Mouse (Mus musculus) liver, embryonic 14.5 days (tissue): ENCODE measurements around the gene Slc5a6. TPM values are rescaled to one million over a fixed set of nuclear protein-coding genes. Genes with fewer than 3 reads are reported as not detected.

Source experiments
- ATAC-seq: fragments of 200-750 bp; cut with Nextera tagmentation; 2 replicates; pipeline ENCODE4 v1.8.0; 2017; ENCODE audit warnings: moderate number of reproducible peaks, mild to moderate bottlenecking, moderate library complexity; ENCODE audit not compliant: insufficient read depth
- DNase-seq, 3 experiments: peaks; one replicate each; pipeline ENCODE4 v3.0.0-alpha.2; 2012 to 2013; ENCODE audit warnings: low read depth in 3 of 3, low spot score in 3 of 3
- H3K27ac ChIP-seq: fragments of 300-500 bp; sonication (generic); 2 replicates; pipeline ENCODE4 v1.5.1; 2014; ENCODE audit warnings: moderate library complexity, mild to moderate bottlenecking, control low read depth, inconsistent platforms
- H3K27me3 ChIP-seq: fragments of 300-500 bp; sonication (generic); 2 replicates; pipeline ENCODE4 v1.6.1; 2014; ENCODE audit warnings: mild to moderate bottlenecking, low read length, moderate library complexity; ENCODE audit not compliant: control insufficient read depth, insufficient read depth
- H3K36me3 ChIP-seq: fragments of 300-500 bp; sonication (generic); replicated peaks from 2 replicates; pipeline ENCODE4 v1.6.1; 2014; ENCODE audit warnings: low read depth; ENCODE audit not compliant: control insufficient read depth, insufficient read depth
- H3K4me1 ChIP-seq, 2 experiments: fragments of 200-500 bp in 1 of 2; fragments of 300-500 bp in 1 of 2; sonication (generic) in 1 of 2; replicated peaks; 2 replicates each; pipeline ENCODE4 v1.6.1; 2012 to 2014; ENCODE audit warnings: antibody characterized with exemption in 1 of 2, inconsistent platforms in 1 of 2, low read length in 1 of 2; ENCODE audit not compliant: control insufficient read depth in 2 of 2, insufficient read depth in 2 of 2
- H3K4me2 ChIP-seq: fragments of 300-500 bp; sonication (generic); 2 replicates; pipeline ENCODE4 v1.6.1; 2014; ENCODE audit warnings: low read depth, mild to moderate bottlenecking, control low read depth, moderate library complexity
- H3K4me3 ChIP-seq, 2 experiments: fragments of 200-500 bp in 1 of 2; fragments of 300-500 bp in 1 of 2; sonication (generic) in 1 of 2; 2 replicates each; pipeline ENCODE4 v1.5.1; 2012 to 2014; ENCODE audit warnings: low read depth in 2 of 2, low read length in 2 of 2, mild to moderate bottlenecking in 2 of 2, control low read depth in 1 of 2, inconsistent platforms in 1 of 2, moderate library complexity in 1 of 2; ENCODE audit not compliant: insufficient read depth in 1 of 2
- H3K9ac ChIP-seq: fragments of 300-500 bp; sonication (generic); replicated peaks from 2 replicates; pipeline ENCODE4 v1.6.1; 2014; ENCODE audit warnings: mild to moderate bottlenecking, control low read depth, moderate library complexity
- H3K9me3 ChIP-seq: fragments of 300-500 bp; sonication (generic); 2 replicates; pipeline ENCODE4 v1.6.1; 2016; ENCODE audit warnings: low read length, mixed read lengths; ENCODE audit not compliant: control insufficient read depth
- CTCF ChIP-seq: IDR thresholded peaks from 2 replicates; pipeline ENCODE4 v1.5.1; 2016; ENCODE audit warnings: antibody characterized with exemption, low read depth, control low read depth
- EP300 ChIP-seq: IDR thresholded peaks from 2 replicates; pipeline ENCODE4 v1.6.1; 2016; ENCODE audit warnings: antibody characterized with exemption, low read depth
- WGBS: fragments of 180-500 bp; shearing (Covaris S2); extraction: QIAGEN DNeasy Blood & Tissue Kit; methylation state at CpG from one replicate; pipeline ENCODE4 v1.1.7; 2014; ENCODE audit not compliant: insufficient replicate concordance; 5-methylcytosine and 5-hydroxymethylcytosine counted together
- polyA plus RNA-seq, 2 experiments: library from polyadenylated mRNA; depleted of rRNA in 1 of 2; stranded (reverse) in 1 of 2; unstranded in 1 of 2; fragments of >200 nt; fragmentation: Nextera tagmentation in 1 of 2; extraction: Ambion mirVana in 1 of 2; gene quantifications; 2 replicates each; pipeline versions ENCODE4 v1.2.1 to v1.2.3; 2012 to 2014

The Slc5a6 gene
- polyA plus RNA-seq, 2 experiments: 2.3 to 5.2 TPM

GRCm38 (mm10) chr5:31093151-31094041 is 44.7 kb upstream of the Slc5a6 start:
- Histone ChIP-seq H3K4me1 (no peaks in the 10 kb centered on the region), H3K9ac (no peak overlapping the region), H3K36me3 (no peaks in the 10 kb centered on the region), H3K4me3 (peak overlapping the region; percentile 30 to 42), H3K27ac (no peak overlapping the region), H3K27me3 (peaks cover 71% of the 10 kb centered on the region), H3K4me2 (peak overlapping the region; percentile 19), H3K9me3 (no peaks in the 10 kb centered on the region)
- DNase-seq: no peak
- ATAC-seq: peak; percentile 57; the same call in 1 of the 2 replicates
- TF ChIP-seq CTCF (no peak), EP300 (no peak)
- 2% methylated on average over 50 of the region's 54 CpGs for WGBS

GRCm38 (mm10) chr5:31092231-31092975 is 43.7 kb upstream of the Slc5a6 start:
- WGBS: 3% methylated on average over 49 of the region's 53 CpGs
- Histone ChIP-seq H3K27ac (no peak overlapping the region), H3K4me3 (peak overlapping the region in 1 of 2 experiments; percentile 30; a peak in 2 of 4 replicates), H3K4me2 (peak overlapping the region; percentile 19), H3K27me3 (peaks cover 71% of the 10 kb centered on the region), H3K9me3 (no peaks in the 10 kb centered on the region), H3K4me1 (no peaks in the 10 kb centered on the region), H3K36me3 (no peaks in the 10 kb centered on the region), H3K9ac (no peak overlapping the region)
- DNase-seq (no peak), ATAC-seq (no peak)
- TF ChIP-seq EP300 (no peak), CTCF (no peak)

GRCm38 (mm10) chr5:31087131-31087530 is 38.4 kb upstream of the Slc5a6 start:
- ATAC-seq: no peak

GRCm38 (mm10) chr5:31086606-31087005 is 37.9 kb upstream of the Slc5a6 start:
- ATAC-seq (no peak), DNase-seq (no peak)
- H3K27ac ChIP-seq: no peak overlapping the region
- H3K4me2 ChIP-seq: no peak overlapping the region
- WGBS: 23% methylated on average over 7 of the region's 7 CpGs
- peaks cover 0 to 7% of the 10 kb centered on the region in 2 experiments; a peak in 2 of 4 replicates for H3K4me1 ChIP-seq
- TF ChIP-seq EP300: no peak
- no peak for TF ChIP-seq CTCF
- H3K9me3 ChIP-seq: no peaks in the 10 kb centered on the region
- H3K27me3 ChIP-seq: peaks cover 23% of the 10 kb centered on the region
- no peak overlapping the region for H3K4me3 ChIP-seq
- H3K9ac ChIP-seq: no peak overlapping the region
- no peaks in the 10 kb centered on the region for H3K36me3 ChIP-seq

More at GRCm38 (mm10) chr5:31087131-31087530, 38.4 kb upstream of the Slc5a6 start:
- no peak overlapping the region for H3K4me2 ChIP-seq
- no peak for DNase-seq
- peaks cover 0 to 7% of the 10 kb centered on the region in 2 experiments; a peak in 2 of 4 replicates for H3K4me1 ChIP-seq
- TF ChIP-seq EP300: no peak
- TF ChIP-seq CTCF: no peak
- H3K9ac ChIP-seq: no peak overlapping the region
- WGBS: 66% methylated on average over 2 of the region's 2 CpGs
- H3K9me3 ChIP-seq: no peaks in the 10 kb centered on the region
- peaks cover 28% of the 10 kb centered on the region for H3K27me3 ChIP-seq
- H3K4me3 ChIP-seq: no peak overlapping the region
- H3K27ac ChIP-seq: no peak overlapping the region
- no peaks in the 10 kb centered on the region for H3K36me3 ChIP-seq

- ATAC-seq (no peak), DNase-seq (no peak)
Observed at GRCm38 (mm10) chr5:31083949-31084348, 35.2 kb upstream of the Slc5a6 start.

More at GRCm38 (mm10) chr5:31083949-31084348, 35.2 kb upstream of the Slc5a6 start:
- no peak overlapping the region for H3K4me3 ChIP-seq
- no peak overlapping the region for H3K27ac ChIP-seq
- H3K27me3 ChIP-seq: peaks cover 3% of the 10 kb centered on the region; the same call in 1 of the 2 replicates
- no peaks in the 10 kb centered on the region for H3K36me3 ChIP-seq
- H3K4me1 ChIP-seq: peaks cover 0 to 7% of the 10 kb centered on the region in 2 experiments; a peak in 2 of 4 replicates
- H3K4me2 ChIP-seq: no peak overlapping the region
- no peaks in the 10 kb centered on the region for H3K9me3 ChIP-seq
- WGBS: 22% methylated on average over 8 of the region's 8 CpGs
- H3K9ac ChIP-seq: no peak overlapping the region
- TF ChIP-seq EP300 (no peak), CTCF (no peak)
